Mouse (Mus musculus) liver, embryonic 13.5 days (tissue): ENCODE data around the gene Nme6. TPM values are rescaled to one million over a fixed set of nuclear protein-coding genes. Genes with fewer than 3 reads are reported as not detected.

ENCODE experiments used
- microRNA-seq: library from miRNA; unstranded; fragments of <30 nt; microRNA quantifications from one replicate; pipeline ENCODE4, GENCODE M21; 2016
- polyA plus RNA-seq: library from polyadenylated mRNA; unstranded; fragments of >200 nt; fragmentation: Nextera tagmentation; extraction: Ambion mirVana; gene quantifications from 2 replicates; pipeline ENCODE4 v1.2.1, GENCODE M21; 2015

Nme6 gene
- polyA plus RNA-seq, 1 experiment from 2014 or later: 58.0 TPM

Small RNA genes within 50 kb of the gene (microRNA-seq; reads per million reads assigned to microRNA genes)
- 3.2 reads per million, percentile 5 among the genes with 10 or more reads in this experiment for gene Mir7089

Other genes starting within 250 kb of the Nme6 start
- not detected in 2 replicates for gene Fbxw24, start 206.7 kb upstream of the Nme6 start, polyA plus RNA-seq
- 0.06 TPM in 1 of 2 replicates, not detected in the other for gene Fbxw25, start 168.1 kb upstream of the Nme6 start, polyA plus RNA-seq
- not detected in 2 replicates for gene Fbxw18, start 130.0 kb upstream of the Nme6 start, polyA plus RNA-seq
- gene Fbxw26, start 86.7 kb upstream of the Nme6 start, polyA plus RNA-seq: not detected in 2 replicates
- not detected in 2 replicates for gene Fbxw27, start 42.1 kb upstream of the Nme6 start, polyA plus RNA-seq
- gene Spink8, start 20.5 kb upstream of the Nme6 start, polyA plus RNA-seq: not detected in 2 replicates
- gene Camp, start 16.9 kb downstream of the Nme6 start, polyA plus RNA-seq: 39.6 and 41.2 TPM in 2 replicates
- 16.7 and 18.8 TPM in 2 replicates for gene Cdc25a, start 42.8 kb downstream of the Nme6 start, polyA plus RNA-seq
- gene Map4, start 98.7 kb downstream of the Nme6 start, polyA plus RNA-seq: 9.0 and 12.4 TPM in 2 replicates